Mouse (Mus musculus) CH12.LX (cell line): ENCODE data around the gene Lamc3.

Source experiments
- CHD1 ChIP-seq: IDR thresholded peaks from 2 replicates; pipeline ENCODE4 v1.6.1; 2012; ENCODE audit warnings: low read depth, low read length, improper control_type of control experiment, inconsistent platforms
- CHD2 ChIP-seq: IDR thresholded peaks from 2 replicates; pipeline ENCODE4 v1.6.1; 2011; ENCODE audit warnings: low read length, improper control_type of control experiment
- CTCF ChIP-seq, 2 experiments: IDR thresholded peaks in 1 of 2; conservative IDR thresholded peaks in 1 of 2; 2 replicates each; pipeline ENCODE4 v1.5.1; 2011 to 2012; ENCODE audit warnings: low read depth in 2 of 2, low read length in 2 of 2, improper control_type of control experiment in 1 of 2, inconsistent platforms in 1 of 2, mild to moderate bottlenecking in 1 of 2, moderate library complexity in 1 of 2
- EP300 ChIP-seq: IDR thresholded peaks from 2 replicates; pipeline ENCODE4 v1.6.1; 2011; ENCODE audit warnings: low read length, improper control_type of control experiment
- ETS1 ChIP-seq: conservative IDR thresholded peaks from 2 replicates; pipeline ENCODE4 v1.6.1; 2012; ENCODE audit warnings: low read depth, mild to moderate bottlenecking, inconsistent platforms, low read length, improper control_type of control experiment, moderate library complexity
- KAT2A ChIP-seq: IDR thresholded peaks from 2 replicates; pipeline ENCODE4 v1.6.1; 2012; ENCODE audit warnings: low read length, improper control_type of control experiment, inconsistent platforms; ENCODE audit not compliant: insufficient replicate concordance
- MAFK ChIP-seq: IDR thresholded peaks from 2 replicates; pipeline ENCODE4 v1.6.1; 2011; ENCODE audit warnings: low read length, improper control_type of control experiment; ENCODE audit not compliant: insufficient replicate concordance
- MXI1 ChIP-seq: IDR thresholded peaks from 2 replicates; pipeline ENCODE4 v1.6.1; 2011; ENCODE audit warnings: mild to moderate bottlenecking, low read depth, low read length, improper control_type of control experiment
- POLR2A ChIP-seq: IDR thresholded peaks from 2 replicates; pipeline ENCODE4 v1.6.1; 2011; ENCODE audit warnings: low read depth, mild to moderate bottlenecking, improper control_type of control experiment, low read length
- RCOR1 ChIP-seq: conservative IDR thresholded peaks from 2 replicates; pipeline ENCODE4 v1.6.1; 2012; ENCODE audit warnings: low read depth, mild to moderate bottlenecking, inconsistent platforms, low read length, improper control_type of control experiment
- UBTF ChIP-seq: IDR thresholded peaks from 2 replicates; pipeline ENCODE4 v1.6.1; 2012; ENCODE audit warnings: low read depth, mild to moderate bottlenecking, inconsistent platforms, low read length, improper control_type of control experiment, moderate library complexity
- USF1 ChIP-seq: IDR thresholded peaks from 2 replicates; pipeline ENCODE4 v1.6.1; 2014; ENCODE audit warnings: low read depth, mild to moderate bottlenecking, inconsistent platforms, low read length, improper control_type of control experiment
- ZC3H11A ChIP-seq: IDR thresholded peaks from 2 replicates; pipeline ENCODE4 v1.6.1; 2012; ENCODE audit warnings: low read depth, mild to moderate bottlenecking, inconsistent platforms, low read length, improper control_type of control experiment

DNA sequence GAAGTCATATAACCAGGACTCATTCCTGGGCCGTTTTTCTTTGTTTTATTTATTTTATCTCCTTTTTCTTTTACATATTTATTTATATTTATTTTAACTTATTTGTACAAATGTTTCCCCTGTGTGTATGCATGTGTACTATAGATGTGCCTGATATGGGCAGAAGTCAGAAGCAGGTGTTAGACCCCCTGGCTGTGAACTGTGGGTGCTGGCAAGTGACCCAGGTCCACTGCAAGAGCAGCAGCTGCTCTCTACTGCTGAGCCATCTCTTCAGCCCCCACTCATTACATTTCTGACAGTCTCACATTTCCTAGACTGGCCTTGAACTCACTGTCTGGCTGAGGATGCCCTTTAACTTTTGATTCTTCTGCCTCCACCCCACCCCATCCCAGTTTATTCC is 51.2 kb downstream of the Lamc3 start:
- no peak for TF ChIP-seq CHD1
- TF ChIP-seq ZC3H11A, result no peak
- no peak for TF ChIP-seq MXI1
- no peak for TF ChIP-seq CTCF (conservative IDR thresholded peaks at IDR 0.05 in 1 of 2, IDR thresholded peaks at IDR 0.05 in 1 of 2; ENCODE audit: low read depth in 2 of 2, low read length in 2 of 2)
- TF ChIP-seq MAFK, result no peak
- no peak for TF ChIP-seq CHD2
- no peak for TF ChIP-seq UBTF
- TF ChIP-seq USF1, result no peak
- TF ChIP-seq EP300, result no peak
- no peak for TF ChIP-seq POLR2A
- no peak for TF ChIP-seq KAT2A
- no peak for TF ChIP-seq ETS1
- no peak for TF ChIP-seq RCOR1
